Mouse (Mus musculus): ENCODE measurements around the gene Gm37240. TPM values are rescaled to one million over a fixed set of nuclear protein-coding genes. Genes with fewer than 3 reads are reported as not detected.

The Gm37240 gene
- polyA plus RNA-seq, 1 experiment from 2014 or later: 7.2 TPM

DNA sequence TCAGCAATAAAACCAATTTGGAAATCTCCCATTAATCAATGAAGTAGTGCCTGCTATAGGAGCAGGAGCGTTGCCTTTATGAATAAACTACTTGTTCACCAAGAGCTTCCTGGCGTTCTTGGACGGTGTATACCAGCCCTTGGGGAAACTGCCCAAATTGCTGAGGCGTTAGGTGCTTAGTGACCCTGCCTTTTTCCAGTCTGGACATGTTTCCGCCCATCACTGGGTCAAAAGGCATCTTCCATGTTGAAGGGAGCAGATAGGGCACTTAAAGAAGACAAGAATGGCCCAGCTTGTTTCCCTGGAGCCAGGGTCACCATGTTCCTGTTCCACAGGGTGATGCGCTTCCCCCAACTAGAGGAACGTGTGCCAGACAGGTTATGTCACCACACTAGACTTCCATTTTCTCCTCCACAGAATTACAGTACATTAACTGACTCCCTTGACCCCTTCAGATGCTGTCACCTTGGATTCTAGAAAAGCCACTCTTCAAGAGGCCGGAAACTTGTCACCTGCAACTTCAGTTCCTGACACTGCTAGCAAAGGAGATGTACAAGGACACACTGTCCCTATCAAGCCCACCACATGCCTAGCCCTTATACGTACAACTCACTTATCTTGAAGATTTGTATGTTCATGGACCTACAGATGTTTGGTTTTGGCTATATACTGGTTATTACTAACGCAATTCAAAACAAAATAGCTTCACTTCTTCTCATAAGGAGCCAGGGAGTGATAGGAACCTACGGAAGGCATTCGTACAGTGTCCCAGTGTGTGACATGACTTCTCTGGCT, 1412.1 kb downstream of the Gm37240 start:
- H3K9ac ChIP-seq: no peak overlapping the region

GRCm38 (mm10) chr3:84474398-84474797, 1412.9 kb downstream of the Gm37240 start:
- 71% methylated on average over 6 of the region's 6 CpGs for WGBS

More for the DNA sequence above, 1412.1 kb downstream of the Gm37240 start:
- 84% methylated on average over 12 of the region's 12 CpGs for WGBS
- Histone ChIP-seq H3K27ac (replicated peaks) (no peak overlapping the region), H3K27me3 (replicated peaks) (peaks cover 81% of the 10 kb centered on the region), H3K36me3 (no peaks in the 10 kb centered on the region), H3K4me1 (peaks cover 52% of the 10 kb centered on the region), H3K4me2 (no peak overlapping the region), H3K9me3 (no peaks in the 10 kb centered on the region), H3K4me3 (no peak overlapping the region)
- ATAC-seq (ENCODE audit: extremely low read depth, insufficient number of reproducible peaks, low FRiP score, low TSS enrichment): no peak

GRCm38 (mm10) chr3:84472955-84473354, 1414.4 kb downstream of the Gm37240 start:
- H3K9ac ChIP-seq: no peak overlapping the region
- H3K4me1 ChIP-seq: peaks cover 46% of the 10 kb centered on the region
- no peak for ATAC-seq (ENCODE audit: extremely low read depth, insufficient number of reproducible peaks, low FRiP score, low TSS enrichment)
- H3K9me3 ChIP-seq: no peaks in the 10 kb centered on the region
- H3K4me3 ChIP-seq: peak overlapping the region; percentile 6; the same call in 1 of the 2 replicates
- H3K27me3 ChIP-seq (replicated peaks): peaks cover 78% of the 10 kb centered on the region
- H3K36me3 ChIP-seq: no peaks in the 10 kb centered on the region
- 48% methylated on average over 5 of the region's 5 CpGs for WGBS
- H3K4me2 ChIP-seq: peak overlapping the region; percentile 40
- H3K27ac ChIP-seq (replicated peaks): no peak overlapping the region

More at GRCm38 (mm10) chr3:84474398-84474797, 1412.9 kb downstream of the Gm37240 start:
- Histone ChIP-seq H3K4me2 (peak overlapping the region; percentile 40; the same call in 1 of the 2 replicates), H3K36me3 (no peaks in the 10 kb centered on the region), H3K4me1 (peaks cover 45% of the 10 kb centered on the region), H3K27ac (replicated peaks) (no peak overlapping the region), H3K27me3 (replicated peaks) (peaks cover 81% of the 10 kb centered on the region), H3K9me3 (no peaks in the 10 kb centered on the region), H3K4me3 (no peak overlapping the region), H3K9ac (no peak overlapping the region)
- no peak for ATAC-seq (ENCODE audit: extremely low read depth, insufficient number of reproducible peaks, low FRiP score, low TSS enrichment)

- no peak overlapping the region for H3K27ac ChIP-seq (replicated peaks)
- 40% methylated on average over 3 of the region's 3 CpGs for WGBS
These were observed 1414.8 kb downstream of the Gm37240 start for GRCm38 (mm10) chr3:84472527-84472926.

DNA sequence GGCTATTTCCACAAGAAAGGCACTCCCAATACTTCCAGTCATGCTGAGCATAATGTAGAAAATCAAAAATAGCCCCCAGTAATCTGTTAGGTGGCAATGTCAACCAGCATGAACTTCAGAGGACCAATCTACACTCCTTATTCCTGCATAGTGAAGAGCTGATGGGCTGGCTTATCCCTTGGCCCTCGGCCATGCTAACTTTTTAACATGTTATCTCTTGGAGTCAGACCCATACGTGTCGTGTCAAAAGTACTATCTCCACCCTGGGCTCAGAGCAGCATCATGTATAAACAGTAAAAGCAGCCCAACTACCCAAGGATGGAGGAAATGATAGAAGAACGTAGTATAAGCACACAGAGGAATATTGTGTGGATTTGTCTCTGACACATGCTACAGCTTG, 1416.2 kb downstream of the Gm37240 start:
- peak; percentile 64; the same call in 1 of the 2 replicates for ATAC-seq (ENCODE audit: extremely low read depth, insufficient number of reproducible peaks, low FRiP score, low TSS enrichment)

More at GRCm38 (mm10) chr3:84472527-84472926, 1414.8 kb downstream of the Gm37240 start:
- Histone ChIP-seq H3K4me3 (peak overlapping the region; percentile 6), H3K4me2 (peak overlapping the region; percentile 40), H3K4me1 (peaks cover 50% of the 10 kb centered on the region), H3K36me3 (no peaks in the 10 kb centered on the region), H3K27me3 (replicated peaks) (peaks cover 75% of the 10 kb centered on the region), H3K9me3 (no peaks in the 10 kb centered on the region), H3K9ac (no peak overlapping the region)
- ATAC-seq (ENCODE audit: extremely low read depth, insufficient number of reproducible peaks, low FRiP score, low TSS enrichment): no peak

GRCm38 (mm10) chr3:84468111-84468453, 1419.2 kb downstream of the Gm37240 start:
- Histone ChIP-seq H3K4me1 (peaks cover 51% of the 10 kb centered on the region), H3K27me3 (replicated peaks) (peaks cover 61% of the 10 kb centered on the region), H3K4me3 (no peak overlapping the region), H3K9me3 (no peaks in the 10 kb centered on the region), H3K36me3 (no peaks in the 10 kb centered on the region), H3K4me2 (peak overlapping the region; percentile 23), H3K9ac (no peak overlapping the region), H3K27ac (replicated peaks) (no peak overlapping the region)
- WGBS: 16% methylated on average over 4 of the region's 4 CpGs
- no peak for ATAC-seq (ENCODE audit: extremely low read depth, insufficient number of reproducible peaks, low FRiP score, low TSS enrichment)

More for the DNA sequence above, 1416.2 kb downstream of the Gm37240 start:
- peak overlapping the region; percentile 40 for H3K4me2 ChIP-seq
- peak overlapping the region; percentile 40; the same call in 1 of the 2 replicates for H3K27ac ChIP-seq (replicated peaks)
- peaks cover 57% of the 10 kb centered on the region for H3K4me1 ChIP-seq
- H3K4me3 ChIP-seq: no peak overlapping the region
- no peaks in the 10 kb centered on the region for H3K36me3 ChIP-seq
- WGBS: 28% methylated on average over 4 of the region's 4 CpGs
- peaks cover 64% of the 10 kb centered on the region for H3K27me3 ChIP-seq (replicated peaks)
- no peak overlapping the region for H3K9ac ChIP-seq
- H3K9me3 ChIP-seq: no peaks in the 10 kb centered on the region

DNA sequence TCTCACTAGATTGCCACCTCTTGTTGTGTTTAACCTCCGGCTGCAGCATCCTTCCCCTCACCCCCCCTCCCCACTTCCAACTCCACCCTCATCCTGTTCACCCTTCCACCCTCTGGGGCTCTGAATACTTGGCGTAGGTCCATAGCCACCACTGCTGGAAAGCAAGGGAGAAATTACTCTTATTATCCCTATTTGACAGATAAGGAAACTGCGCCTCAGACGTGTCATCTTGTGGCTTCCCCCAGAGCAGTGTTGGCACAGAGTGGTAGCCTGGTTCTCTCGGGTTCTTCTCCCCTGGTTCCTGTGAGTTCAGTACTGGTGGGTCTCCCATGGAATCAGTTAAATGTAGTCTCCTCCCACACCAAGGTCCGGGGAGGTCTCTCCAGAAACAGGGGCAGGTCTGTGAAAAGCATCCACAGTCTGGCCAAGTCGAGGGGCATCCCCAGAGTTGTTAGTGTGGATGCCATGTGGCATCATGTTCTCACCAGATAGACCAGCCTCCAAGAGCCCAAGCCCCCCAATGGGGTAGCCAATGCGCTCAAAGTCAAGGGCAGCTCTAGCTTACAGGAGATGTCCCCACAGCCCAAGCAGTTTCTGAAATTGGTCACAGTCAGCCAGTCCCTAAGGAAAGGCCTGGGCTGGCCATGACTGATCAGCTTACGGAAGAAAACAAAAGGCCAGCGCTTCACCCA, 1419.8 kb downstream of the Gm37240 start:
- Histone ChIP-seq H3K4me2 (peak overlapping the region; percentile 23; the same call in 1 of the 2 replicates), H3K9me3 (no peaks in the 10 kb centered on the region), H3K4me1 (peaks cover 46% of the 10 kb centered on the region), H3K9ac (no peak overlapping the region), H3K27me3 (replicated peaks) (peaks cover 64% of the 10 kb centered on the region), H3K36me3 (no peaks in the 10 kb centered on the region), H3K4me3 (no peak overlapping the region), H3K27ac (replicated peaks) (no peak overlapping the region)
- WGBS: 42% methylated on average over 10 of the region's 10 CpGs
- ATAC-seq (ENCODE audit: extremely low read depth, insufficient number of reproducible peaks, low FRiP score, low TSS enrichment): 0 out of 2 replicates have a peak, but pooled peaks have one; percentile 3

DNA sequence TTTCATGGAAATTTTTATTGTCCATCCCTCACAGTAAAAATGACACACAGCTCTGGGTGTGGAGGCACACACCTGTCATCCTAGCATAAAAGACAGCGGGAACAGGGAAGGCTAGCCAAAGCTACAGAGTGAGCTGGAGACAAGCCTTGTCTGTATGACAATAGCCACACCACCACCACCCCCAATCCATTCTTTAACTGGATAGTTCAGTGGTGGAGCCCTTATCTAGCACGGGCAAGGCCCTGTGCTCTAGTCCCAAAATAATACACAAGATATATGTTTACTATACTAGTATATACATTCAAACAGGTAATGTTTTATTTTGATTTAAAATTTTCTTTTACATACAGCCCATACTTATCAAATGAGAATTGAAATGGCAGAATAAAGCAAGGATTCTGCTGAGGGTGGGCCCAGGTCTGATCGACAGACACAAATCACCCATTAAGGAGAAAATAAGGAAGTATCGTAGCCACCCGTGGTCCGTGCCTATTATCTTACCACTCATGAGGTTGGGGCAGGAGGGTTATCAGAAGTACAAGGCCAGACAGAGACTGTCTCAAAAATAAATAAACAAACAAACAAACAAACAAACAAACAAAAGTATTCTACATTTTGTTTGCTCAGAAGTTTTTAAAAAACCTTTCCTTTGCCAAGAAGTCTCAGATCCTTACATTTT, 1421.4 kb downstream of the Gm37240 start:
- 52% methylated on average over 6 of the region's 6 CpGs for WGBS
- Histone ChIP-seq H3K9ac (no peak overlapping the region), H3K27ac (replicated peaks) (no peak overlapping the region), H3K4me2 (peak overlapping the region; percentile 41), H3K36me3 (no peaks in the 10 kb centered on the region), H3K27me3 (replicated peaks) (peaks cover 65% of the 10 kb centered on the region), H3K4me3 (no peak overlapping the region), H3K9me3 (no peaks in the 10 kb centered on the region), H3K4me1 (peaks cover 47% of the 10 kb centered on the region)
- no peak for ATAC-seq (ENCODE audit: extremely low read depth, insufficient number of reproducible peaks, low FRiP score, low TSS enrichment)

- Histone ChIP-seq H3K4me2 (peak overlapping the region; percentile 52), H3K27ac (replicated peaks) (peak overlapping the region; percentile 53)
- WGBS: 16% methylated on average over 4 of the region's 4 CpGs
These were observed 1425.6 kb downstream of the Gm37240 start for GRCm38 (mm10) chr3:84461687-84462086.

GRCm38 (mm10) chr3:84460952-84461351, 1426.4 kb downstream of the Gm37240 start:
- WGBS: 2% methylated on average over 12 of the region's 12 CpGs
- H3K27me3 ChIP-seq (replicated peaks): peaks cover 79% of the 10 kb centered on the region
- peak overlapping the region; percentile 52 for H3K4me2 ChIP-seq
- H3K9ac ChIP-seq: no peak overlapping the region
- ATAC-seq (ENCODE audit: extremely low read depth, insufficient number of reproducible peaks, low FRiP score, low TSS enrichment): peak; percentile 73
- peak overlapping the region; percentile 53 for H3K27ac ChIP-seq (replicated peaks)
- peaks cover 39% of the 10 kb centered on the region for H3K4me1 ChIP-seq
- no peaks in the 10 kb centered on the region for H3K36me3 ChIP-seq
- peak overlapping the region; percentile 10; the same call in 1 of the 2 replicates for H3K4me3 ChIP-seq
- H3K9me3 ChIP-seq: no peaks in the 10 kb centered on the region

More at GRCm38 (mm10) chr3:84461687-84462086, 1425.6 kb downstream of the Gm37240 start:
- Histone ChIP-seq H3K9me3 (no peaks in the 10 kb centered on the region), H3K27me3 (replicated peaks) (peaks cover 71% of the 10 kb centered on the region), H3K4me3 (no peak overlapping the region), H3K9ac (no peak overlapping the region), H3K36me3 (no peaks in the 10 kb centered on the region), H3K4me1 (peaks cover 36% of the 10 kb centered on the region)
- peak; percentile 66 for ATAC-seq (ENCODE audit: extremely low read depth, insufficient number of reproducible peaks, low FRiP score, low TSS enrichment)

- Histone ChIP-seq H3K4me2 (peak overlapping the region; percentile 52), H3K27me3 (replicated peaks) (peaks cover 79% of the 10 kb centered on the region), H3K9ac (no peak overlapping the region), H3K36me3 (no peaks in the 10 kb centered on the region), H3K4me3 (peak overlapping the region; percentile 10; the same call in 1 of the 2 replicates), H3K9me3 (no peaks in the 10 kb centered on the region), H3K27ac (replicated peaks) (peak overlapping the region; percentile 53), H3K4me1 (peaks cover 39% of the 10 kb centered on the region)
- WGBS: 10% methylated on average over 3 of the region's 3 CpGs
- ATAC-seq (ENCODE audit: extremely low read depth, insufficient number of reproducible peaks, low FRiP score, low TSS enrichment): no peak
These were observed 1426.8 kb downstream of the Gm37240 start for GRCm38 (mm10) chr3:84460499-84460898.
